Mouse (Mus musculus) embryonic facial prominence, embryonic 14.5 days (tissue): Measurements from ENCODE around the gene H1fnt. TPM values are rescaled to one million over a fixed set of nuclear protein-coding genes. Genes with fewer than 3 reads are reported as not detected.

Source experiments
- ATAC-seq: fragments of 200-750 bp; cut with Nextera tagmentation; 2 replicates; pipeline ENCODE4 v1.8.0; 2017; ENCODE audit warnings: low read depth, moderate number of reproducible peaks, moderate TSS enrichment
- DNase-seq: peaks from one replicate; pipeline ENCODE4 v3.0.0-alpha.2; 2015; ENCODE audit warnings: low spot score
- H3K27ac ChIP-seq: fragments of 300-500 bp; sonication (generic); replicated peaks from 2 replicates; pipeline ENCODE4 v1.5.1; 2014; ENCODE audit warnings: low read depth, mild to moderate bottlenecking, low read length, moderate library complexity
- H3K27me3 ChIP-seq: fragments of 300-500 bp; sonication (generic); replicated peaks from 2 replicates; pipeline ENCODE4 v1.6.1; 2014; ENCODE audit warnings: low read length; ENCODE audit not compliant: control insufficient read depth, insufficient read depth
- H3K36me3 ChIP-seq: fragments of 300-500 bp; sonication (generic); 2 replicates; pipeline ENCODE4 v1.6.1; 2014; ENCODE audit warnings: low read length, mixed read lengths; ENCODE audit not compliant: control insufficient read depth, insufficient read depth
- H3K4me1 ChIP-seq: fragments of 300-500 bp; sonication (generic); 2 replicates; pipeline ENCODE4 v1.6.1; 2014; ENCODE audit warnings: antibody characterized with exemption, low read length; ENCODE audit not compliant: control insufficient read depth, insufficient read depth
- H3K4me2 ChIP-seq: fragments of 300-500 bp; sonication (generic); 2 replicates; pipeline ENCODE4 v1.6.1; 2014; ENCODE audit warnings: low read depth, mild to moderate bottlenecking, low read length, moderate library complexity, mixed read lengths
- H3K4me3 ChIP-seq: fragments of 300-500 bp; sonication (generic); 2 replicates; pipeline ENCODE4 v1.5.1; 2014; ENCODE audit warnings: low read depth, mild to moderate bottlenecking, low read length
- H3K9ac ChIP-seq: fragments of 300-500 bp; sonication (generic); 2 replicates; pipeline ENCODE4 v1.6.1; 2014; ENCODE audit warnings: low read depth, mild to moderate bottlenecking, low read length, moderate library complexity, mixed read lengths
- H3K9me3 ChIP-seq: fragments of 300-500 bp; sonication (generic); 2 replicates; pipeline ENCODE4 v1.6.1; 2016; ENCODE audit warnings: low read length; ENCODE audit not compliant: control insufficient read depth
- WGBS: fragments of 180-500 bp; shearing (Covaris S2); extraction: QIAGEN DNeasy Blood & Tissue Kit; methylation state at CpG from one replicate; pipeline ENCODE4 v1.1.7; 2014; 5-methylcytosine and 5-hydroxymethylcytosine counted together
- polyA plus RNA-seq: library from polyadenylated mRNA; unstranded; fragments of >200 nt; fragmentation: Nextera tagmentation; extraction: Ambion mirVana; gene quantifications from 2 replicates; pipeline ENCODE4 v1.2.1, GENCODE M21; 2014

H1fnt gene
- polyA plus RNA-seq, 1 experiment from 2014 or later, result not detected

- no peak within 1 kb of the TSS for H3K4me3 ChIP-seq
- 79% methylated on average over 4 of the region's 4 CpGs for WGBS
- no peaks in the 10 kb centered on the region for H3K9me3 ChIP-seq
- H3K27me3 ChIP-seq, result no peaks in the 10 kb centered on the region
- DNase-seq, result no peak
- no peaks in the 10 kb centered on the region for H3K4me1 ChIP-seq
- ATAC-seq, result no peak
- H3K36me3 ChIP-seq, result no peaks in the 10 kb centered on the region
- H3K4me2 ChIP-seq, result no peak within 1 kb of the TSS
- H3K9ac ChIP-seq, result no peak within 1 kb of the TSS
- H3K27ac ChIP-seq, result no peak within 1 kb of the TSS
Observed at GRCm38 (mm10) chr15:98234350-98234749, 22.7 kb downstream of the H1fnt start, which contains the start of gene Olfr286. Olfr286 (minus strand) TSS chr15:98234450.

- Histone ChIP-seq H3K27me3 (no peaks in the 10 kb centered on the region), H3K36me3 (no peaks in the 10 kb centered on the region), H3K9ac (no peak overlapping the region), H3K27ac (no peak overlapping the region), H3K4me2 (no peak overlapping the region), H3K9me3 (no peaks in the 10 kb centered on the region), H3K4me3 (no peak overlapping the region), H3K4me1 (no peaks in the 10 kb centered on the region)
- WGBS, result 69% methylated on average over 7 of the region's 7 CpGs
- ATAC-seq (no peak), DNase-seq (no peak)
Observed at GRCm38 (mm10) chr15:98226096-98226495, 31.0 kb downstream of the H1fnt start.

GRCm38 (mm10) chr15:98225610-98226009, 31.5 kb downstream of the H1fnt start:
- no peak for DNase-seq
- no peak overlapping the region for H3K4me3 ChIP-seq
- ATAC-seq, result no peak

GRCm38 (mm10) chr15:98222377-98222776, 34.7 kb downstream of the H1fnt start:
- DNase-seq (no peak), ATAC-seq (no peak)
- Histone ChIP-seq H3K27ac (no peak overlapping the region), H3K36me3 (no peaks in the 10 kb centered on the region), H3K4me1 (no peaks in the 10 kb centered on the region), H3K4me2 (no peak overlapping the region), H3K9me3 (no peaks in the 10 kb centered on the region), H3K27me3 (no peaks in the 10 kb centered on the region), H3K9ac (no peak overlapping the region), H3K4me3 (no peak overlapping the region)

More at GRCm38 (mm10) chr15:98225610-98226009, 31.5 kb downstream of the H1fnt start:
- Histone ChIP-seq H3K27me3 (no peaks in the 10 kb centered on the region), H3K4me1 (no peaks in the 10 kb centered on the region), H3K9ac (no peak overlapping the region), H3K27ac (no peak overlapping the region), H3K36me3 (no peaks in the 10 kb centered on the region), H3K9me3 (no peaks in the 10 kb centered on the region), H3K4me2 (no peak overlapping the region)
- 44% methylated on average over 16 of the region's 16 CpGs for WGBS

GRCm38 (mm10) chr15:98220877-98221276, 36.2 kb downstream of the H1fnt start, which contains the start of the genes Gm44579 and Olfr287:
Gm44579 (minus strand) TSS chr15:98220977.
Olfr287 (minus strand) TSS chr15:98221056.
- H3K9me3 ChIP-seq, result no peaks in the 10 kb centered on the region
- WGBS, result 68% methylated on average over 3 of the region's 4 CpGs
- no peaks in the 10 kb centered on the region for H3K27me3 ChIP-seq
- H3K36me3 ChIP-seq, result no peaks in the 10 kb centered on the region
- ATAC-seq (no peak), DNase-seq (no peak)
- no peak within 1 kb of the TSS for H3K27ac ChIP-seq
- no peak within 1 kb of the TSS for H3K4me3 ChIP-seq
- H3K9ac ChIP-seq, result no peak within 1 kb of the TSS
- no peaks in the 10 kb centered on the region for H3K4me1 ChIP-seq
- no peak within 1 kb of the TSS for H3K4me2 ChIP-seq

- H3K27me3 ChIP-seq, result no peaks in the 10 kb centered on the region
- 62% methylated on average over 5 of the region's 5 CpGs for WGBS
- H3K9me3 ChIP-seq, result no peaks in the 10 kb centered on the region
- ATAC-seq (no peak), DNase-seq (no peak)
- no peak overlapping the region for H3K27ac ChIP-seq
- H3K4me1 ChIP-seq, result no peaks in the 10 kb centered on the region
- no peak overlapping the region for H3K9ac ChIP-seq
- no peak overlapping the region for H3K4me2 ChIP-seq
- H3K4me3 ChIP-seq, result no peak overlapping the region
- no peaks in the 10 kb centered on the region for H3K36me3 ChIP-seq
Observed at GRCm38 (mm10) chr15:98214130-98214529, 43.0 kb downstream of the H1fnt start.

- WGBS, result 67% methylated on average over 5 of the region's 5 CpGs
- no peaks in the 10 kb centered on the region for H3K4me1 ChIP-seq
- no peak overlapping the region for H3K4me2 ChIP-seq
- ATAC-seq (no peak), DNase-seq (no peak)
- no peak overlapping the region for H3K9ac ChIP-seq
- H3K27ac ChIP-seq, result no peak overlapping the region
- no peak overlapping the region for H3K4me3 ChIP-seq
- H3K27me3 ChIP-seq, result no peaks in the 10 kb centered on the region
- H3K36me3 ChIP-seq, result no peaks in the 10 kb centered on the region
- H3K9me3 ChIP-seq, result no peaks in the 10 kb centered on the region
Observed at GRCm38 (mm10) chr15:98213336-98213870, 43.7 kb downstream of the H1fnt start.

GRCm38 (mm10) chr15:98209676-98210075, 47.4 kb downstream of the H1fnt start:
- Histone ChIP-seq H3K9ac (no peak overlapping the region), H3K36me3 (no peaks in the 10 kb centered on the region), H3K4me3 (no peak overlapping the region), H3K27me3 (no peaks in the 10 kb centered on the region), H3K27ac (no peak overlapping the region), H3K9me3 (no peaks in the 10 kb centered on the region), H3K4me1 (no peaks in the 10 kb centered on the region), H3K4me2 (no peak overlapping the region)
- ATAC-seq (no peak), DNase-seq (no peak)
- 82% methylated on average over 7 of the region's 7 CpGs for WGBS
